Mouse (Mus musculus): Measurements from ENCODE around the gene Oasl1.

Oasl1 gene

GRCm38 (mm10) chr5:114968651-114969050 is 45.6 kb downstream of the Oasl1 start:
- no peak for DNase-seq (ENCODE audit: low spot score)

DNA sequence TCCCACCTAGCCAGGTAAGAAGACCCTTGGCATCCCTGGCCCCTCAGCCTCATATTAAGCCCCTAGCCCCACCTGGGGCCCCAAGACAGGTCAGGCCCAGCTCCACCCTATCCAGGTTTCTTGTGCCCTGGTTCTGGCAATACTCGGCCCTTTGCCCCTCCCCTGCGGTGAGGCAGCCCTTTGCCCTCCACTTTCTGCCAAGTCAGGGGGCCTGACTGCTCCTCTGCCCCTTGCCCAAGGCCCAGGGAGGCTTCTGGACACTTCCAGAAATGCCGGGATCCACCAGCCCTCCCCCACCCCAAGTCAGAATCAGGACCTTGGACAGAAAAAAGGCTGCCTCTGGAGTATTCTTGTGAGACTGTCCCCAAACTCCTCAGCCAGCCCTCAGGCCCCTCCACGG is 46.0 kb downstream of the Oasl1 start:
- no peak for DNase-seq (ENCODE audit: low spot score)

- no peak for DNase-seq (ENCODE audit: low spot score)
Observed at GRCm38 (mm10) chr5:114969609-114970215, 46.7 kb downstream of the Oasl1 start.

DNA sequence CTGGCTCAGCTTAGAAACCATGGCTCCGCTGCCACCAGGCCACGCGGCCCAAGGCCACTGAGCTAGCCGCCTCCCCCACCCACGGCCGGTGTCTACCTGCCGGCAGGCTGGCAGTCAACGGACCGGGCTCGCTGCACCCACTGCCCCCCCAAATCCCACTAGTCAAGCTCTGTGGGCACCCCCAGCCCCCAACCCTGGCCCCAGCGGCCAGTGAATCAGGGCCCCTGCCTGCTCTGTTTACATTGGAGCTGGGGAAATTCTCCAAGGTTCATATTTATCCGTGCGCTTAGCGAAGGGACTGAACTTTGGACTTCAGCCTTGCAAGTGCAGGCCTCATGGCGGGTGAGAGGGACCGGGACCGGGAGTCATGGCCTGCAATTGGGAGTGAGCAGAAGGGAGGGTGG is 47.8 kb downstream of the Oasl1 start, which contains the start of gene Hnf1a:
Gene Hnf1a, minus strand, starts transcription at position 271 of the 404 bp plus-strand sequence.
- no peak for DNase-seq (ENCODE audit: low spot score)

GRCm38 (mm10) chr5:114972201-114972600 is 49.2 kb downstream of the Oasl1 start:
- no peak for DNase-seq (ENCODE audit: low spot score)

- no peak for DNase-seq (ENCODE audit: low spot score)
Observed at GRCm38 (mm10) chr5:114973131-114973530, 50.1 kb downstream of the Oasl1 start.

GRCm38 (mm10) chr5:114976935-114977334 is 53.9 kb downstream of the Oasl1 start:
- no peak for DNase-seq (ENCODE audit: low spot score)

DNA sequence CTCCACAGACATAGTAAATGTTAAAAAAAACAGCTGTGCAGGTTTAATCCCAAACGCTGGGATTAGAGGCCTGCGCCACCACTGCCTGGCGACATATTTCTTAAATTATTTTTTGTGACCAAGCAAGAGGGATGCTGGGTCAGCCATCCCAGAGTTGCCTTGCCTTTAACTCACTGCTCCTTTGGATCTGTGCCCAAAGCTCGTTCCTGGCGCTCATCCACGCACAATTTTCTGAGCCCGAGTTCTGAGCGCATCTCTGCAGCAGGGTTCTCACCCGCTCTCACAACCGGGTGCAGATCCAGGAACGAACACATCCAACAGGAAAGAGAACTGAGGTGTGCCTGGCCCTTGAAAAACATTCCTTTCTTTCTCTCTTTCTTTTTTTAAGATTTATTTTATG is 55.4 kb downstream of the Oasl1 start:
- no peak for DNase-seq (ENCODE audit: low spot score)

DNA sequence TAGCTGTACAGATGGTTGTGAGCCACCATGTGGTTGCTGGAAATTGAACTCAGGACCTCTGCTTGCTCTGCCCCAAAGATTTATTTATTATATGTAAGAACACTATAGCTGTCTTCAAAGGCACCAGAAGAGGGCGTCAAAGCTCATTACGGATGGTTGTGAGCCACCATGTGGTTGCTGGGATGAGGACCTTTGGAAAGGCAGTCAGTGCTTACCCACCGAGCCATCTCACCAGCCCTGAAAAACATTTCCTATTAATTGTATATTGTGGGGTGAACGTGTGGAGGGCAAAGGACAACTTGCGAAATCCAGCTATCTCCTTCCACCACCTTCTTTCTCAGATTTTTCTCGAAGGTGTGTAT is 55.8 kb downstream of the Oasl1 start:
- DNase-seq (ENCODE audit: low spot score) = no peak

GRCm38 (mm10) chr5:114979250-114980121 is 56.4 kb downstream of the Oasl1 start:
- peak; percentile 72 for DNase-seq (ENCODE audit: low spot score)

DNA sequence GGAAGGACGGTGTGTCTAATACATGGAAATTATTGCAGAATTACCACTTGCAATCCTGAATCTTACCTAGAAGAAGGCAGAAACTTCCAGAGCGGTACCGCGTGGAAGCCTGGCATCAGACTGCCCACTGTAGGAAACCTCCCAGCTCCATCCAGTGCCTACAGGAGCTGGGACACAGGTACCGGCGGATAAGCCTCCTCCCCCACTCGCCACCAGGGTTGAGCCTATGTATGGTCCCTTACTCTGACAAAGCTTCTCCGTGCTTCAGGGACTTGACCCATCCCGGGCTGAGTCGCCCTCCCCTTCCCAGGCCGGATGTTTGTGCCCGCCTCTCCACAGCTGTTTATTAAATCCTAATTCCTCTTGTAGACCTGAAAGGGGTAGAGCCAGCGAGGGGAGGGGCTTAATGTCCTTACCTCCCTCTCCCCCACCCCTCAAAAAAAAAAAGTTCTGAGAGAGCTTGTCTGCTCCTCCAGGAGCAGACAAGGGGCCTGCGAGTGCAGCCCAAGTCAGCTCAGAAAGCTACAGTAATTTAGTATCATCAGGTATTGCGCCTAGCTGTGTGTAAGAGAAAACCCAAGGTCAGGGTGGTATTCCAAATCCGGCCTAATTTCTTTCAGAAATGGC is 57.2 kb downstream of the Oasl1 start:
- no peak for DNase-seq (ENCODE audit: low spot score)

DNA sequence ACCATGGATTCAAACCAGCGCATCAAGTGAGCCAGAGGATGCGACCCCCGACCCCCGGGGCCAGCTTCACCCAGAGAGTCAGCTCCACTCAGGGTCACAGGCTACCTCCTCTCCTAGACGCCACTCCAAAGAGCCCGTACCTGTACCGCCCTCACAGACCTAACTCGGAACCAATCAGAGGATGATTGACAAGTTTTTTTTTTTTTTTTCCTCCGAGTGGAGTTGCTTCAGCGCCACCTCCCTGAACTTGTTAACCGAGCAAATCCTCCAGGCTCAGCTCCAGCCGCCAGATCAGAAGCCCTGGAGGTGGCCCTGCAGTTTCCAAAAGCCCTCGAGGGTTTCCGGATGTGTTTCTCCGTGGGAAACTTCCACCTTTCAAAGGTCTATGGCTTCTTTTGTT is 59.0 kb downstream of the Oasl1 start:
- DNase-seq (ENCODE audit: low spot score) = no peak

DNA sequence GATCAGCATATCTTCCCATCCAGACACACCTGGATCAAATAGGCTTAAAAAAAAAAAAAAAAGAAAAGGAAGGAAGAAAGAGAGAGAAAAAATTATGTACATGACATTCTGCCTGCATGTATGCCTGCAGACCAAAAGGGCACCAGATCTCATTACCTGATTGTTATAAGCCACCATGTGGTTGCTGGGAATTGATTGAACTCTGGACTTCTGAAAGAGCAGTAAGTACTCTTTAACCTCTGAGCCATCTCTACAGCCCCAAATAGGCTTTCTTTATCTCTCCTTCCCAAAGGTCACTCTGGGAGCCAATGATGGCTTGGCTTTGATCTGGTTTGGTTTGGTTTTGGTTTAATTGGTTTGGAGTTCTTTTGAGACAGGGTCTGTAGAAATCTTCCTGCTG is 62.0 kb downstream of the Oasl1 start:
- no peak for DNase-seq (ENCODE audit: low spot score)

Data from ovary, postnatal 36 days (tissue).